Comparison of ENCODE assay signal across 18 mouse cellular contexts in genomic region chr14:26911826-26912225, GRCm38 (mm10). TPM values are rescaled to one million over a fixed set of nuclear protein-coding genes. Genes with fewer than 3 reads are reported as not detected.
"Had no signal": no experiment of that assay in that cellular context is flagged by ENCODE, and none has a peak within 500 bp of the region (broad histone marks: within the 10 kb centered on the region; RNA-seq: fewer than 3 reads in every experiment).

No protein-coding gene starts in this region.

- DNase-seq: layer of hippocampus, postnatal 36 days; liver, embryonic 13.5 days; lung, adult 2 months; midbrain, embryonic 14.5 days; right cerebral cortex, adult 18-20 months; right cerebral cortex, postnatal 14 days; right cerebral cortex, postnatal 4 days; thymus, adult 18-20 months; thymus, postnatal 36 days had no signal

- H3K27me3 ChIP-seq: kidney, embryonic 15.5 days; liver, embryonic 13.5 days; neural tube, embryonic 13.5 days had no signal

- H3K36me3 ChIP-seq: kidney, embryonic 15.5 days; liver, embryonic 13.5 days had no signal

- H3K4me3 ChIP-seq: kidney, embryonic 15.5 days; left cerebral cortex, adult 2 months; liver, embryonic 13.5 days; myocyte; neural tube, embryonic 13.5 days had no signal

- H3K4me2 ChIP-seq: kidney, embryonic 15.5 days; liver, embryonic 13.5 days; neural tube, embryonic 13.5 days had no signal

- H3K27ac ChIP-seq: kidney, embryonic 15.5 days; left cerebral cortex, adult 2 months; liver, embryonic 13.5 days; macrophage; neural tube, embryonic 13.5 days; stomach, postnatal 0 days had no signal

- H3K9me3 ChIP-seq: kidney, embryonic 15.5 days; liver, embryonic 13.5 days; neural tube, embryonic 13.5 days had no signal

- H3K9ac ChIP-seq: kidney, embryonic 15.5 days; liver, embryonic 13.5 days; neural tube, embryonic 13.5 days had no signal

- H3K4me1 ChIP-seq: liver, embryonic 13.5 days; neural tube, embryonic 13.5 days had no signal

RNA-seq across cellular contexts. Expression of gene Asb14, which starts 17.5 kb away (rescaled TPM):
- polyA plus RNA-seq: kidney, embryonic 15.5 days; liver, adult 2 months; liver, embryonic 13.5 days; macrophage; stomach, embryonic 14.5 days; urinary bladder, adult 2 months had no signal
